In genomic region chr2:122155292-122155691, GRCm38 (mm10) we compare ENCODE assay signal across 33 mouse cellular contexts. TPM values are rescaled to one million over a fixed set of nuclear protein-coding genes. Genes with fewer than 3 reads are reported as not detected.
DNase-seq lines count a peak whose midpoint lies in the region; ATAC-seq and TF ChIP-seq lines count a peak whose summit lies in the region.
"Had no signal": no experiment of that assay in that cellular context is flagged by ENCODE, and none has a peak within 500 bp of the region (broad histone marks: within the 10 kb centered on the region; RNA-seq: fewer than 3 reads in every experiment).

No protein-coding gene starts in this region.

- H3K4me1 ChIP-seq in liver, adult 2 months (ENCODE audit: control insufficient read depth, insufficient read depth, low read length): peaks cover 43% of the 10 kb centered on the region
- H3K4me1 ChIP-seq in liver, embryonic 12.5 days: peaks cover 20% of the 10 kb centered on the region
- peaks cover 52% of the 10 kb centered on the region for H3K4me1 ChIP-seq in bone marrow macrophage, adult 2 months (ENCODE audit: control insufficient read depth, insufficient read depth, low read length)
- H3K4me1 ChIP-seq: forebrain, embryonic 10.5 days; forebrain, embryonic 15.5 days; hindbrain, embryonic 12.5 days; limb, embryonic 10.5 days; limb, embryonic 15.5 days; midbrain, embryonic 12.5 days had no signal

- no peak for DNase-seq in liver, adult 2 months (ENCODE audit: extremely low read depth, low read depth, low spot score)
- no peak for DNase-seq in spleen, postnatal 36 days (ENCODE audit: low spot score in 2 of 2)
- no peak for DNase-seq in adrenal gland, postnatal 4 days (ENCODE audit: low spot score in 2 of 2)
- DNase-seq: adrenal gland, adult 2 months; adrenal gland, postnatal 36 days; cerebellum, adult 11 months; cerebellum, adult 9-11 months; gastrocnemius, adult 2 months; heart, postnatal 14 days; kidney, adult 9 months; kidney, postnatal 10 days; layer of hippocampus, postnatal 36 days had no signal

- no peak for ATAC-seq in liver, embryonic 12.5 days
- peak; percentile 1 for ATAC-seq in CD4-positive, CD25-positive, alpha-beta regulatory T cell, adult 4 months
- ATAC-seq: forebrain, embryonic 15.5 days; hindbrain, postnatal 0 days had no signal

- no peaks in the 10 kb centered on the region for H3K27me3 ChIP-seq in liver, adult 2 months (ENCODE audit: control insufficient read depth, insufficient read depth, low read length)
- no peaks in the 10 kb centered on the region for H3K27me3 ChIP-seq in liver, embryonic 12.5 days (replicated peaks)
- H3K27me3 ChIP-seq: embryonic facial prominence, embryonic 13.5 days; forebrain, embryonic 15.5 days; hindbrain, embryonic 12.5 days; limb, embryonic 15.5 days; lung, embryonic 15.5 days; midbrain, embryonic 12.5 days had no signal

- H3K9ac ChIP-seq in liver, adult 2 months (ENCODE audit: low read depth, low read length): 0 out of 2 replicates have a peak overlapping the region, but pooled peaks have one; percentile 2
- H3K9ac ChIP-seq in liver, embryonic 12.5 days: no peak overlapping the region
- H3K9ac ChIP-seq: embryonic facial prominence, embryonic 13.5 days; forebrain, embryonic 15.5 days; hindbrain, embryonic 12.5 days; limb, embryonic 15.5 days; lung, embryonic 15.5 days; midbrain, embryonic 12.5 days had no signal

- H3K36me3 ChIP-seq in liver, adult 2 months (ENCODE audit: control insufficient read depth, insufficient read depth, low read length): peaks cover 40% of the 10 kb centered on the region
- peaks cover 39% of the 10 kb centered on the region for H3K36me3 ChIP-seq in liver, embryonic 12.5 days
- H3K36me3 ChIP-seq in macrophage (ENCODE audit: inconsistent target): peaks cover 42% of the 10 kb centered on the region
- H3K36me3 ChIP-seq: forebrain, embryonic 15.5 days; midbrain, embryonic 12.5 days had no signal

- H3K4me2 ChIP-seq in liver, embryonic 12.5 days: no peak overlapping the region
- H3K4me2 ChIP-seq: embryonic facial prominence, embryonic 13.5 days; forebrain, embryonic 15.5 days; hindbrain, embryonic 12.5 days; limb, embryonic 15.5 days; lung, embryonic 15.5 days; midbrain, embryonic 12.5 days had no signal

- H3K27ac ChIP-seq in liver, adult 2 months (replicated peaks; ENCODE audit: insufficient read depth, low read depth, low read length): peak overlapping the region; percentile 73
- no peak overlapping the region for H3K27ac ChIP-seq in liver, embryonic 12.5 days
- H3K27ac ChIP-seq in bone marrow macrophage, adult 2 months (ENCODE audit: insufficient read depth, low read depth, low read length): peak overlapping the region; percentile 42
- H3K27ac ChIP-seq in macrophage: peak overlapping the region; percentile 27; the same call in 1 of the 2 replicates
- H3K27ac ChIP-seq: embryonic facial prominence, embryonic 13.5 days; forebrain, embryonic 10.5 days; forebrain, embryonic 15.5 days; gastrocnemius, adult 2 months; hindbrain, embryonic 12.5 days; hindbrain, postnatal 0 days; limb, embryonic 10.5 days; limb, embryonic 15.5 days; lung, embryonic 15.5 days; midbrain, embryonic 12.5 days had no signal

- peaks cover 13% of the 10 kb centered on the region; the same call in 1 of the 2 replicates for H3K79me2 ChIP-seq in liver, adult 2 months (ENCODE audit: control insufficient read depth, insufficient read depth, low read length)
- peaks cover 34% of the 10 kb centered on the region for H3K79me2 ChIP-seq in macrophage (ENCODE audit: inconsistent target)

- TF ChIP-seq POLR2A in liver, adult 2 months (IDR thresholded peaks at IDR 0.05; ENCODE audit: extremely low read depth, insufficient read depth, low read length): no peak
- no peak for TF ChIP-seq POLR2A in bone marrow macrophage, adult 2 months (IDR thresholded peaks at IDR 0.05; ENCODE audit: borderline replicate concordance, low read depth, low read length)

- TF ChIP-seq CTCF in liver, adult 2 months (IDR thresholded peaks at IDR 0.05; ENCODE audit: low read depth, low read length): no peak
- no peak for TF ChIP-seq CTCF in bone marrow macrophage, adult 2 months (IDR thresholded peaks at IDR 0.05; ENCODE audit: low read depth, low read length)

- H3K9me3 ChIP-seq in liver, embryonic 12.5 days (replicated peaks): no peaks in the 10 kb centered on the region
- H3K9me3 ChIP-seq: embryonic facial prominence, embryonic 13.5 days; forebrain, embryonic 10.5 days; forebrain, embryonic 15.5 days; hindbrain, embryonic 12.5 days; limb, embryonic 10.5 days; limb, embryonic 15.5 days; lung, embryonic 15.5 days; midbrain, embryonic 12.5 days had no signal

- no peak overlapping the region for H3K4me3 ChIP-seq in liver, adult 2 months (ENCODE audit: insufficient read depth, low read depth, low read length)
- H3K4me3 ChIP-seq in liver, embryonic 12.5 days: no peak overlapping the region
- no peak overlapping the region for H3K4me3 ChIP-seq in bone marrow macrophage, adult 2 months (ENCODE audit: insufficient read depth, low read length)
- H3K4me3 ChIP-seq in macrophage (ENCODE audit: inconsistent target): no peak overlapping the region
- H3K4me3 ChIP-seq: embryonic facial prominence, embryonic 13.5 days; forebrain, embryonic 10.5 days; forebrain, embryonic 15.5 days; gastrocnemius, adult 2 months; hindbrain, embryonic 12.5 days; limb, embryonic 10.5 days; limb, embryonic 15.5 days; lung, embryonic 15.5 days; midbrain, embryonic 12.5 days had no signal

- WGBS in liver, adult 2 months: 72% methylated on average over 2 of the region's 2 CpGs
- 52% methylated on average over 2 of the region's 2 CpGs for WGBS in liver, embryonic 12.5 days (ENCODE audit: insufficient replicate concordance)
- WGBS in macrophage (ENCODE audit: missing documents): 74% methylated on average over 2 of the region's 2 CpGs

RNA-seq across cellular contexts. Expression of gene Trim69, which starts 5.2 kb away (rescaled TPM):
- total RNA-seq in liver, adult 2 months (2014; rRNA removed): 0.09 and 0.13 TPM in 2 replicates
- 0.07 TPM in 1 of 2 replicates, not detected in the other for polyA plus RNA-seq in liver, adult 2 months (2012; rRNA removed)
- 0.07 TPM in 1 of 2 replicates, not detected in the other for polyA plus RNA-seq in liver, embryonic 12.5 days (2016; fragmentation: Nextera tagmentation; extraction: Ambion mirVana)
- under 1 TPM in 1 of 2 experiments, not detected in 1; 0.35 TPM for polyA plus RNA-seq in CD4-positive, CD25-positive, alpha-beta regulatory T cell, adult 4 months (2017; shearing (Covaris generic))
- polyA plus RNA-seq in bone marrow macrophage, adult 2 months (2012; ENCODE audit: insufficient read depth, insufficient read length, missing spikeins): not detected in 2 replicates
- 1 to 10 TPM in 3 of 26 experiments, under 1 TPM in 15, not detected in 8; 0.40 to 1.2 (median 0.59) TPM for total RNA-seq in macrophage (2018; cell fraction: chromatin; rRNA removed)
- total RNA-seq in macrophage (2018; cell fraction: cytosol; rRNA removed): under 1 TPM in 10 of 26 experiments, not detected in 16; 0.07 to 0.18 (median 0.14) TPM
- 1 to 10 TPM in 4 of 26 experiments, under 1 TPM in 14, not detected in 8; 0.23 to 3.9 (median 0.67) TPM for total RNA-seq in macrophage (2018; cell fraction: nucleus; rRNA removed)
- 0.07 to 0.12 TPM in 2 of 3 replicates, not detected in the other for polyA plus RNA-seq in macrophage (2018)
- not detected for total RNA-seq in adrenal gland, postnatal 4 days (2021)
- total RNA-seq: adrenal gland, adult 2 months; gastrocnemius, adult 2 months; gastrocnemius, postnatal 4 days; heart, postnatal 14 days; hindbrain, postnatal 0 days; layer of hippocampus, postnatal 36 days; left cerebral cortex, postnatal 10 days; megakaryocyte, adult 5-6 weeks had no signal
- polyA plus RNA-seq: adrenal gland, adult 2 months; embryonic facial prominence, embryonic 13.5 days; forebrain, embryonic 10.5 days; forebrain, embryonic 15.5 days; hindbrain, embryonic 12.5 days; hindbrain, postnatal 0 days; lung, embryonic 15.5 days; midbrain, embryonic 12.5 days; neural tube, embryonic 14.5 days had no signal

RNA-seq across cellular contexts. Expression of gene B2m, which starts 7.8 kb away (rescaled TPM):
- total RNA-seq in liver, adult 2 months (2014; rRNA removed): 1,301 and 1,615 TPM in 2 replicates
- 2,279 and 2,555 TPM in 2 replicates for polyA plus RNA-seq in liver, adult 2 months (2012; rRNA removed)
- polyA plus RNA-seq in liver, embryonic 12.5 days (2016; fragmentation: Nextera tagmentation; extraction: Ambion mirVana): 273 and 281 TPM in 2 replicates
- polyA plus RNA-seq in CD4-positive, CD25-positive, alpha-beta regulatory T cell, adult 4 months (2017; shearing (Covaris generic)): 1,000 to 10,000 TPM; 7,747 to 9,345 TPM
- 8,073 and 8,193 TPM in 2 replicates for polyA plus RNA-seq in bone marrow macrophage, adult 2 months (2012; ENCODE audit: insufficient read depth, insufficient read length, missing spikeins)
- 100 to 1,000 TPM; 129 to 428 (median 238) TPM for total RNA-seq in macrophage (2018; cell fraction: chromatin; rRNA removed)
- over 10,000 TPM in 11 of 26 experiments, 1,000 to 10,000 TPM in 15; 6,005 to 14,077 (median 8,481) TPM for total RNA-seq in macrophage (2018; cell fraction: cytosol; rRNA removed)
- total RNA-seq in macrophage (2018; cell fraction: nucleus; rRNA removed): 1,000 to 10,000 TPM in 24 of 26 experiments, 100 to 1,000 TPM in 2; 695 to 5,289 (median 2,340) TPM
- 8,759 to 13,911 TPM (median 12,544 TPM) in 3 replicates for polyA plus RNA-seq in macrophage (2018)
- 100 to 1,000 TPM; 290 to 339 TPM for total RNA-seq in adrenal gland, postnatal 4 days (2021)

RNA-seq across cellular contexts. Expression of gene Patl2, which starts 30.7 kb away (rescaled TPM):
- 0.09 TPM in 1 of 2 replicates, not detected in the other for total RNA-seq in liver, adult 2 months (2014; rRNA removed)
- not detected in 2 replicates for polyA plus RNA-seq in liver, adult 2 months (2012; rRNA removed)
- 0.05 TPM in 1 of 2 replicates, not detected in the other for polyA plus RNA-seq in liver, embryonic 12.5 days (2016; fragmentation: Nextera tagmentation; extraction: Ambion mirVana)
- 1 to 10 TPM; 1.2 to 1.5 TPM for polyA plus RNA-seq in CD4-positive, CD25-positive, alpha-beta regulatory T cell, adult 4 months (2017; shearing (Covaris generic))
- polyA plus RNA-seq in bone marrow macrophage, adult 2 months (2012; ENCODE audit: insufficient read depth, insufficient read length, missing spikeins): 0.23 and 0.33 TPM in 2 replicates
- total RNA-seq in macrophage (2018; cell fraction: chromatin; rRNA removed): under 1 TPM in 18 of 26 experiments, not detected in 8; 0.28 to 0.65 (median 0.45) TPM
- total RNA-seq in macrophage (2018; cell fraction: cytosol; rRNA removed): 1 to 10 TPM in 1 of 26 experiments, under 1 TPM in 25; 0.30 to 1.0 (median 0.58) TPM
- total RNA-seq in macrophage (2018; cell fraction: nucleus; rRNA removed): 1 to 10 TPM in 6 of 26 experiments, under 1 TPM in 18, not detected in 2; 0.17 to 1.6 (median 0.72) TPM
- 0.40 to 0.81 TPM in 2 of 3 replicates, not detected in the other for polyA plus RNA-seq in macrophage (2018)
- under 1 TPM in 1 of 2 experiments, not detected in 1; 0.45 TPM for total RNA-seq in adrenal gland, postnatal 4 days (2021)
- total RNA-seq: adrenal gland, adult 2 months; adrenal gland, postnatal 36 days; gastrocnemius, adult 2 months; gastrocnemius, postnatal 4 days; heart, postnatal 14 days; hindbrain, postnatal 0 days; megakaryocyte, adult 5-6 weeks had no signal
- polyA plus RNA-seq: adrenal gland, adult 2 months; embryonic facial prominence, embryonic 13.5 days; forebrain, embryonic 10.5 days; forebrain, embryonic 15.5 days; heart, embryonic 14.5 days; hindbrain, embryonic 12.5 days; limb, embryonic 10.5 days; limb, embryonic 15.5 days; lung, embryonic 15.5 days; midbrain, embryonic 12.5 days; stomach, embryonic 16.5 days had no signal

RNA-seq across cellular contexts. Expression of gene Terb2, which starts 30.8 kb away (rescaled TPM):
- not detected in 2 replicates for total RNA-seq in liver, adult 2 months (2014; rRNA removed)
- polyA plus RNA-seq in liver, adult 2 months (2012; rRNA removed): not detected in 2 replicates
- not detected in 2 replicates for polyA plus RNA-seq in liver, embryonic 12.5 days (2016; fragmentation: Nextera tagmentation; extraction: Ambion mirVana)
- polyA plus RNA-seq in CD4-positive, CD25-positive, alpha-beta regulatory T cell, adult 4 months (2017; shearing (Covaris generic)): not detected
- not detected in 2 replicates for polyA plus RNA-seq in bone marrow macrophage, adult 2 months (2012; ENCODE audit: insufficient read depth, insufficient read length, missing spikeins)
- not detected for total RNA-seq in macrophage (2018; cell fraction: chromatin; rRNA removed)
- not detected for total RNA-seq in macrophage (2018; cell fraction: cytosol; rRNA removed)
- total RNA-seq in macrophage (2018; cell fraction: nucleus; rRNA removed): not detected
- polyA plus RNA-seq in macrophage (2018): not detected in 3 replicates
- total RNA-seq in adrenal gland, postnatal 4 days (2021): not detected
- total RNA-seq: adrenal gland, adult 2 months; adrenal gland, postnatal 36 days; gastrocnemius, adult 2 months; gastrocnemius, postnatal 4 days; heart, postnatal 14 days; hindbrain, postnatal 0 days; layer of hippocampus, postnatal 36 days; left cerebral cortex, postnatal 10 days; megakaryocyte, adult 5-6 weeks had no signal
- polyA plus RNA-seq: adrenal gland, adult 2 months; embryonic facial prominence, embryonic 13.5 days; forebrain, embryonic 10.5 days; forebrain, embryonic 15.5 days; heart, embryonic 14.5 days; hindbrain, embryonic 12.5 days; hindbrain, postnatal 0 days; intestine, postnatal 0 days; large intestine, adult 2 months; limb, embryonic 10.5 days; limb, embryonic 15.5 days; lung, embryonic 15.5 days; midbrain, embryonic 12.5 days; neural tube, embryonic 14.5 days; stomach, embryonic 16.5 days had no signal

RNA-seq across cellular contexts. Expression of gene Spg11, which starts 37.1 kb away (rescaled TPM):
- 9.3 and 10.5 TPM in 2 replicates for total RNA-seq in liver, adult 2 months (2014; rRNA removed)
- 4.0 and 4.3 TPM in 2 replicates for polyA plus RNA-seq in liver, adult 2 months (2012; rRNA removed)
- 5.8 and 6.2 TPM in 2 replicates for polyA plus RNA-seq in liver, embryonic 12.5 days (2016; fragmentation: Nextera tagmentation; extraction: Ambion mirVana)
- polyA plus RNA-seq in CD4-positive, CD25-positive, alpha-beta regulatory T cell, adult 4 months (2017; shearing (Covaris generic)): 1 to 10 TPM; 5.3 to 7.4 TPM
- polyA plus RNA-seq in bone marrow macrophage, adult 2 months (2012; ENCODE audit: insufficient read depth, insufficient read length, missing spikeins): 15.3 and 16.4 TPM in 2 replicates
- 100 to 1,000 TPM in 15 of 26 experiments, 10 to 100 TPM in 11; 29.8 to 172 (median 109) TPM for total RNA-seq in macrophage (2018; cell fraction: chromatin; rRNA removed)
- total RNA-seq in macrophage (2018; cell fraction: cytosol; rRNA removed): 10 to 100 TPM; 22.1 to 40.1 (median 33.4) TPM
- total RNA-seq in macrophage (2018; cell fraction: nucleus; rRNA removed): 10 to 100 TPM; 34.1 to 97.6 (median 68.8) TPM
- 19.6 to 24.9 TPM (median 23.6 TPM) in 3 replicates for polyA plus RNA-seq in macrophage (2018)
- total RNA-seq in adrenal gland, postnatal 4 days (2021): 10 to 100 TPM; 19.5 to 22.3 TPM
